Mouse (Mus musculus) ES-E14 (cell line): Measurements from ENCODE around the gene Cptp.

ENCODE experiments used
- MAFK ChIP-seq: IDR thresholded peaks from 2 replicates; pipeline ENCODE4 v1.6.1; 2014; ENCODE audit warnings: mild to moderate bottlenecking, low read depth, low read length, inconsistent platforms; ENCODE audit not compliant: insufficient read depth
- ZNF384 ChIP-seq: IDR thresholded peaks from 2 replicates; pipeline ENCODE4 v1.6.1; 2012; ENCODE audit warnings: low read depth, low read length, inconsistent platforms

GRCm38 (mm10) chr4:155892017-155892416, 22.8 kb upstream of the Cptp start:
- TF ChIP-seq ZNF384, result no peak
- TF ChIP-seq MAFK, result no peak
